Mouse (Mus musculus) spleen, postnatal 14 days (tissue): ENCODE measurements around the gene Schip1.

ENCODE experiments used
- DNase-seq, 2 experiments: peaks; one replicate each; pipeline ENCODE4 v3.0.0; 2021 to 2022; ENCODE audit warnings: low spot score in 2 of 2

Schip1 gene

GRCm38 (mm10) chr3:68388023-68388422 lies 323.4 kb downstream of the Schip1 start:
- no peak for DNase-seq

- DNase-seq, result no peak
These were observed 329.0 kb downstream of the Schip1 start for GRCm38 (mm10) chr3:68393578-68393977.

- no peak for DNase-seq
These were observed 334.1 kb downstream of the Schip1 start for GRCm38 (mm10) chr3:68398691-68399090.

- DNase-seq, result no peak
These were observed 335.5 kb downstream of the Schip1 start for GRCm38 (mm10) chr3:68400121-68400520.

- DNase-seq, result no peak
These were observed 338.7 kb downstream of the Schip1 start for GRCm38 (mm10) chr3:68403343-68403742.

GRCm38 (mm10) chr3:68403783-68404217 lies 339.2 kb downstream of the Schip1 start:
- DNase-seq, result no peak

- no peak for DNase-seq
These were observed 341.1 kb downstream of the Schip1 start for GRCm38 (mm10) chr3:68405724-68406123.

- DNase-seq, result no peak
These were observed 347.7 kb downstream of the Schip1 start for GRCm38 (mm10) chr3:68412262-68412661.

- DNase-seq, result no peak
These were observed 355.2 kb downstream of the Schip1 start for GRCm38 (mm10) chr3:68419792-68420191.

- DNase-seq, result no peak
These were observed 356.3 kb downstream of the Schip1 start for GRCm38 (mm10) chr3:68420927-68421326.

- no peak for DNase-seq
These were observed 357.2 kb downstream of the Schip1 start for GRCm38 (mm10) chr3:68421849-68422248.

GRCm38 (mm10) chr3:68428081-68428480 lies 363.5 kb downstream of the Schip1 start:
- DNase-seq, result no peak

GRCm38 (mm10) chr3:68434435-68434834 lies 369.8 kb downstream of the Schip1 start:
- DNase-seq, result no peak

- no peak for DNase-seq
These were observed 370.3 kb downstream of the Schip1 start for GRCm38 (mm10) chr3:68434897-68435296.

GRCm38 (mm10) chr3:68448480-68448879 lies 383.9 kb downstream of the Schip1 start:
- DNase-seq, result no peak

- DNase-seq, result no peak
These were observed 387.0 kb downstream of the Schip1 start for GRCm38 (mm10) chr3:68451634-68452033.

- no peak for DNase-seq
These were observed 388.7 kb downstream of the Schip1 start for GRCm38 (mm10) chr3:68453266-68453665.

- DNase-seq, result no peak
These were observed 389.3 kb downstream of the Schip1 start for GRCm38 (mm10) chr3:68453719-68454455.

GRCm38 (mm10) chr3:68466643-68467042 lies 402.0 kb downstream of the Schip1 start:
- DNase-seq, result no peak

GRCm38 (mm10) chr3:68467941-68468687 lies 403.5 kb downstream of the Schip1 start:
- no peak for DNase-seq

- DNase-seq, result no peak
These were observed 405.0 kb downstream of the Schip1 start for GRCm38 (mm10) chr3:68469643-68470042.

GRCm38 (mm10) chr3:68470061-68470460 lies 405.5 kb downstream of the Schip1 start:
- DNase-seq, result no peak

- no peak for DNase-seq
These were observed 406.0 kb downstream of the Schip1 start for GRCm38 (mm10) chr3:68470622-68471021.
